Mouse (Mus musculus): Measurements from ENCODE around the gene Dazap2.
"Not testable (repeated sequence)": the region's sequence is repeated elsewhere in the genome, so short reads cannot be mapped to it uniquely, and the experiment has no call there.

The Dazap2 gene

GRCm38 (mm10) chr15:100611951-100612350 lies 3.2 kb upstream of the Dazap2 start:
- DNase-seq (ENCODE audit: low spot score in 2 of 2) = no peak

GRCm38 (mm10) chr15:100612432-100612831 lies 2.7 kb upstream of the Dazap2 start:
- DNase-seq (ENCODE audit: low spot score in 2 of 2) = peak; percentile 42 to 43

GRCm38 (mm10) chr15:100613584-100613983 lies 1.6 kb upstream of the Dazap2 start:
- peak; percentile 59 to 61 for DNase-seq (ENCODE audit: low spot score in 2 of 2)

GRCm38 (mm10) chr15:100614218-100614995 lies 742 bp upstream of the Dazap2 start:
- DNase-seq (ENCODE audit: low spot score in 2 of 2) = peak in 1 of 2 experiments; percentile 27

- DNase-seq (ENCODE audit: low spot score in 2 of 2) = peak; percentile 80 to 84
Observed at GRCm38 (mm10) chr15:100615825-100616220, 674 bp downstream of the Dazap2 start.

GRCm38 (mm10) chr15:100616221-100616620 lies 1.1 kb downstream of the Dazap2 start:
- DNase-seq (ENCODE audit: low spot score in 2 of 2) = no peak

- no peak for DNase-seq (ENCODE audit: low spot score in 2 of 2)
Observed at GRCm38 (mm10) chr15:100619200-100619599, 4.1 kb downstream of the Dazap2 start.

- DNase-seq (ENCODE audit: low spot score in 2 of 2) = not testable (repeated sequence)
Observed at GRCm38 (mm10) chr15:100621671-100622070, 6.5 kb downstream of the Dazap2 start.

- DNase-seq (ENCODE audit: low spot score in 2 of 2) = no peak
Observed at GRCm38 (mm10) chr15:100622164-100622563, 7.0 kb downstream of the Dazap2 start.

- DNase-seq (ENCODE audit: low spot score in 2 of 2) = no peak
Observed at GRCm38 (mm10) chr15:100623754-100624153, 8.6 kb downstream of the Dazap2 start.

GRCm38 (mm10) chr15:100624435-100624834 lies 9.3 kb downstream of the Dazap2 start:
- DNase-seq (ENCODE audit: low spot score in 2 of 2) = no peak

- DNase-seq (ENCODE audit: low spot score in 2 of 2) = no peak
Observed at GRCm38 (mm10) chr15:100627287-100627686, 12.1 kb downstream of the Dazap2 start.

- no peak for DNase-seq (ENCODE audit: low spot score in 2 of 2)
Observed at GRCm38 (mm10) chr15:100627774-100628370, 12.7 kb downstream of the Dazap2 start.

- DNase-seq (ENCODE audit: low spot score in 2 of 2) = no peak
Observed at GRCm38 (mm10) chr15:100628797-100629196, 13.6 kb downstream of the Dazap2 start.

- no peak for DNase-seq (ENCODE audit: low spot score in 2 of 2)
Observed at GRCm38 (mm10) chr15:100630126-100630525, 15.0 kb downstream of the Dazap2 start.

- DNase-seq (ENCODE audit: low spot score in 2 of 2) = no peak
Observed at GRCm38 (mm10) chr15:100631454-100632170, 16.5 kb downstream of the Dazap2 start.

GRCm38 (mm10) chr15:100632323-100632722 lies 17.2 kb downstream of the Dazap2 start:
- no peak for DNase-seq (ENCODE audit: low spot score in 2 of 2)

- peak; percentile 29 to 38 for DNase-seq (ENCODE audit: low spot score in 2 of 2)
Observed at GRCm38 (mm10) chr15:100633341-100633740, 18.2 kb downstream of the Dazap2 start.

GRCm38 (mm10) chr15:100635239-100635638 lies 20.1 kb downstream of the Dazap2 start:
- DNase-seq (ENCODE audit: low spot score in 2 of 2) = no peak

GRCm38 (mm10) chr15:100635851-100636645 lies 20.9 kb downstream of the Dazap2 start:
- no peak for DNase-seq (ENCODE audit: low spot score in 2 of 2)

- peak in 1 of 2 experiments; percentile 45 for DNase-seq (ENCODE audit: low spot score in 2 of 2)
Observed at GRCm38 (mm10) chr15:100636700-100637501, 21.8 kb downstream of the Dazap2 start, which contains the start of gene Smagp. Gene Smagp (minus strand): TSS chr15:100636940.
